ENCODE assay signal across 21 mouse cellular contexts in the genomic region with DNA sequence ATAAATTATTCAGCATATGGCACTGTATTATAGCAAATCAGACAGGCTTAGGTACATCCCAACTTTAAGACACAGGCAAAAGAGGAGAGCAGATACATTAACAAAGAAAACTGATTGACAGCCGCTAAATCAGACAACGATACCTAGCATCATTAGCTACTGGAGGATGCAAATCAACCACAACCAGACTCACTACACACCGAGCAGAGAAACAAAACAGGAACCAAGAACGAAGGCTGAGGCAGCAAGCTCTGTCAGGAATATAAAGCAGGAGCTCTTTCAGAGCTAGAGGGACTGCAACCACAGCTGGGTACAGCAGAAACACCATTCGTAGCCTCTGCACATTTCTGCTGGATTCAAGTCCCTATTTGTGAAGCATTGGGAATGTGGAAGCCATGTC. TPM values are rescaled to one million over a fixed set of nuclear protein-coding genes. Genes with fewer than 3 reads are reported as not detected.
A peak's percentile ranks its signal among the peaks of the same experiment; 100 is the strongest.
DNase-seq lines count a peak whose midpoint lies in the region; ATAC-seq lines count a peak whose summit lies in the region.
"Had no signal": no experiment of that assay in that cellular context is flagged by ENCODE, and none has a peak within 500 bp of the region (broad histone marks: within the 10 kb centered on the region; RNA-seq: fewer than 3 reads in every experiment).

No protein-coding gene starts in this region.

- ATAC-seq in common myeloid progenitor, adult 5-6 weeks (replicated peaks; ENCODE audit: low read depth, poor library complexity, severe bottlenecking) = 0 out of 2 replicates have a peak, but pooled peaks have one; percentile 27
- ATAC-seq in megakaryocyte, adult 5-6 weeks (ENCODE audit: poor library complexity, severe bottlenecking) = peak; percentile 43
- peak; percentile 57; the same call in 1 of the 2 replicates for ATAC-seq in neutrophil, adult 5-6 weeks (ENCODE audit: extremely low read depth, insufficient number of reproducible peaks, low FRiP score, poor library complexity, severe bottlenecking)
- ATAC-seq in frontal cortex, adult (ENCODE audit: low TSS enrichment) = no peak
- ATAC-seq: activated CD4-positive, CD25-positive, alpha-beta regulatory T cell, adult 4 months; forebrain, embryonic 14.5 days; forebrain, embryonic 16.5 days; Patski had no signal

- DNase-seq in A20 (ENCODE audit: low read depth, low spot score) = peak; percentile 79
- DNase-seq in thymus, postnatal 14 days = no peak
- no peak for DNase-seq in neural tube, embryonic 10.5 days (ENCODE audit: extremely low spot score, low spot score)
- no peak for DNase-seq in urinary bladder, postnatal 14 days (ENCODE audit: low spot score)
- DNase-seq: adrenal gland, adult 8-10 months; adrenal gland, postnatal 14 days; adrenal gland, postnatal 36 days; cerebellum, adult 11-12 months; cerebellum, adult 2 months; cerebellum, adult 9-10 months; cerebellum, postnatal 10 days; cerebellum, postnatal 25 days; embryo, embryonic 11 days had no signal

RNA-seq across cellular contexts. Expression of a gene that starts 18.2 kb away (rescaled TPM):
- total RNA-seq in common myeloid progenitor, adult 5-6 weeks (2017) = not detected in 2 replicates
- 0.41 TPM in 1 of 2 replicates, not detected in the other for total RNA-seq in megakaryocyte, adult 5-6 weeks (2015)
- total RNA-seq in megakaryocyte, adult 5-6 weeks (2017) = 0.73 and 0.99 TPM in 2 replicates
- 0.23 TPM in 1 of 2 replicates, not detected in the other for total RNA-seq in neutrophil, adult 5-6 weeks (2017)
